Mouse (Mus musculus): ENCODE results near the gene Pm20d1. TPM values are rescaled to one million over a fixed set of nuclear protein-coding genes. Genes with fewer than 3 reads are reported as not detected.

Gene Pm20d1
- polyA plus RNA-seq, 1 experiment = 0.35 TPM

- under 1% methylated on average over 36 of the region's 36 CpGs for WGBS
- peak overlapping the region; percentile 59 for H3K27ac ChIP-seq (ENCODE audit: control insufficient read depth, insufficient read depth, low read depth, low read length, poor library complexity)
- no peaks in the 10 kb centered on the region; the same call in 1 of the 2 replicates for H3K4me1 ChIP-seq (ENCODE audit: control insufficient read depth, insufficient read depth, low read length)
- TF ChIP-seq POLR2A (IDR thresholded peaks at IDR 0.05; ENCODE audit: borderline replicate concordance, control insufficient read depth, low read depth, low read length) = no peak; the same call in 1 of the 2 replicates
- TF ChIP-seq CTCF (IDR thresholded peaks at IDR 0.05; ENCODE audit: control insufficient read depth, insufficient read depth, low read length) = no peak
- H3K4me3 ChIP-seq (replicated peaks; ENCODE audit: control insufficient read depth, low read depth, low read length) = peak overlapping the region; percentile 86
These were observed 30.6 kb downstream of the Pm20d1 start for GRCm38 (mm10) chr1:131827787-131828258.

GRCm38 (mm10) chr1:131828297-131829126, 31.3 kb downstream of the Pm20d1 start:
- H3K27ac ChIP-seq (ENCODE audit: control insufficient read depth, insufficient read depth, low read depth, low read length, poor library complexity) = peak overlapping the region; percentile 59; the same call in 1 of the 2 replicates

GRCm38 (mm10) chr1:131829279-131829678, 32.1 kb downstream of the Pm20d1 start:
- TF ChIP-seq CTCF (IDR thresholded peaks at IDR 0.05; ENCODE audit: control insufficient read depth, insufficient read depth, low read length) (no peak), POLR2A (IDR thresholded peaks at IDR 0.05; ENCODE audit: borderline replicate concordance, control insufficient read depth, low read depth, low read length) (no peak)
- Histone ChIP-seq H3K4me3 (replicated peaks; ENCODE audit: control insufficient read depth, low read depth, low read length) (no peak overlapping the region), H3K27ac (ENCODE audit: control insufficient read depth, insufficient read depth, low read depth, low read length, poor library complexity) (no peak overlapping the region), H3K4me1 (ENCODE audit: control insufficient read depth, insufficient read depth, low read length) (no peaks in the 10 kb centered on the region; the same call in 1 of the 2 replicates)
- 37% methylated on average over 5 of the region's 5 CpGs for WGBS

More at GRCm38 (mm10) chr1:131828297-131829126, 31.3 kb downstream of the Pm20d1 start:
- no peaks in the 10 kb centered on the region; the same call in 1 of the 2 replicates for H3K4me1 ChIP-seq (ENCODE audit: control insufficient read depth, insufficient read depth, low read length)
- whole genome bisulfite sequencing = 2% methylated on average over 22 of the region's 22 CpGs
- H3K4me3 ChIP-seq (replicated peaks; ENCODE audit: control insufficient read depth, low read depth, low read length) = peak overlapping the region; percentile 86
- TF ChIP-seq CTCF (IDR thresholded peaks at IDR 0.05; ENCODE audit: control insufficient read depth, insufficient read depth, low read length) = no peak
- no peak for TF ChIP-seq POLR2A (IDR thresholded peaks at IDR 0.05; ENCODE audit: borderline replicate concordance, control insufficient read depth, low read depth, low read length)

- H3K4me3 ChIP-seq (replicated peaks; ENCODE audit: control insufficient read depth, low read depth, low read length) = no peak overlapping the region
- H3K27ac ChIP-seq (ENCODE audit: control insufficient read depth, insufficient read depth, low read depth, low read length, poor library complexity) = no peak overlapping the region
- WGBS = 86% methylated on average over 15 of the region's 15 CpGs
- H3K4me1 ChIP-seq (ENCODE audit: control insufficient read depth, insufficient read depth, low read length) = no peaks in the 10 kb centered on the region; the same call in 1 of the 2 replicates
- TF ChIP-seq CTCF (IDR thresholded peaks at IDR 0.05; ENCODE audit: control insufficient read depth, insufficient read depth, low read length) (no peak), POLR2A (IDR thresholded peaks at IDR 0.05; ENCODE audit: borderline replicate concordance, control insufficient read depth, low read depth, low read length) (no peak)
These were observed 33.4 kb downstream of the Pm20d1 start for GRCm38 (mm10) chr1:131830561-131830960.

- TF ChIP-seq CTCF (IDR thresholded peaks at IDR 0.05; ENCODE audit: control insufficient read depth, insufficient read depth, low read length) (no peak), POLR2A (IDR thresholded peaks at IDR 0.05; ENCODE audit: borderline replicate concordance, control insufficient read depth, low read depth, low read length) (no peak)
- WGBS = 74% methylated on average over 8 of the region's 8 CpGs
- Histone ChIP-seq H3K27ac (ENCODE audit: control insufficient read depth, insufficient read depth, low read depth, low read length, poor library complexity) (no peak overlapping the region), H3K4me3 (replicated peaks; ENCODE audit: control insufficient read depth, low read depth, low read length) (no peak overlapping the region), H3K4me1 (ENCODE audit: control insufficient read depth, insufficient read depth, low read length) (no peaks in the 10 kb centered on the region; the same call in 1 of the 2 replicates)
These were observed 33.9 kb downstream of the Pm20d1 start for GRCm38 (mm10) chr1:131830971-131831641.

- Histone ChIP-seq H3K4me3 (replicated peaks; ENCODE audit: control insufficient read depth, low read depth, low read length) (no peak overlapping the region), H3K27ac (ENCODE audit: control insufficient read depth, insufficient read depth, low read depth, low read length, poor library complexity) (no peak overlapping the region), H3K4me1 (ENCODE audit: control insufficient read depth, insufficient read depth, low read length) (no peaks in the 10 kb centered on the region)
- 81% methylated on average over 3 of the region's 3 CpGs for WGBS
- TF ChIP-seq POLR2A (IDR thresholded peaks at IDR 0.05; ENCODE audit: borderline replicate concordance, control insufficient read depth, low read depth, low read length) = no peak
- no peak for TF ChIP-seq CTCF (IDR thresholded peaks at IDR 0.05; ENCODE audit: control insufficient read depth, insufficient read depth, low read length)
These were observed 39.9 kb downstream of the Pm20d1 start for GRCm38 (mm10) chr1:131837035-131837434.

- WGBS = 74% methylated on average over 5 of the region's 5 CpGs
- TF ChIP-seq CTCF (IDR thresholded peaks at IDR 0.05; ENCODE audit: control insufficient read depth, insufficient read depth, low read length) = no peak
- no peak for TF ChIP-seq POLR2A (IDR thresholded peaks at IDR 0.05; ENCODE audit: borderline replicate concordance, control insufficient read depth, low read depth, low read length)
These were observed 41.4 kb downstream of the Pm20d1 start for GRCm38 (mm10) chr1:131838542-131838941.

GRCm38 (mm10) chr1:131839279-131839678, 42.1 kb downstream of the Pm20d1 start:
- TF ChIP-seq POLR2A (IDR thresholded peaks at IDR 0.05; ENCODE audit: borderline replicate concordance, control insufficient read depth, low read depth, low read length) = no peak
- TF ChIP-seq CTCF (IDR thresholded peaks at IDR 0.05; ENCODE audit: control insufficient read depth, insufficient read depth, low read length) = no peak
- 70% methylated on average over 2 of the region's 2 CpGs for WGBS
- Histone ChIP-seq H3K4me1 (ENCODE audit: control insufficient read depth, insufficient read depth, low read length) (no peaks in the 10 kb centered on the region), H3K4me3 (replicated peaks; ENCODE audit: control insufficient read depth, low read depth, low read length) (no peak overlapping the region), H3K27ac (ENCODE audit: control insufficient read depth, insufficient read depth, low read depth, low read length, poor library complexity) (no peak overlapping the region)

More at GRCm38 (mm10) chr1:131838542-131838941, 41.4 kb downstream of the Pm20d1 start:
- Histone ChIP-seq H3K27ac (ENCODE audit: control insufficient read depth, insufficient read depth, low read depth, low read length, poor library complexity) (no peak overlapping the region), H3K4me3 (replicated peaks; ENCODE audit: control insufficient read depth, low read depth, low read length) (no peak overlapping the region), H3K4me1 (ENCODE audit: control insufficient read depth, insufficient read depth, low read length) (no peaks in the 10 kb centered on the region)
